Mouse (Mus musculus) megakaryocyte, embryonic 14.5 days (primary cell): ENCODE data around the gene Katnbl1.

Experiments
- FLI1 ChIP-seq: IDR thresholded peaks from 2 replicates; pipeline ENCODE4 v1.6.1; 2012; ENCODE audit warnings: low read length, inconsistent platforms, mixed read lengths
- GATA1 ChIP-seq: IDR thresholded peaks from 3 replicates; pipeline ENCODE4 v1.6.1; 2012; ENCODE audit warnings: mixed read lengths, low read length, inconsistent platforms, borderline replicate concordance

DNA sequence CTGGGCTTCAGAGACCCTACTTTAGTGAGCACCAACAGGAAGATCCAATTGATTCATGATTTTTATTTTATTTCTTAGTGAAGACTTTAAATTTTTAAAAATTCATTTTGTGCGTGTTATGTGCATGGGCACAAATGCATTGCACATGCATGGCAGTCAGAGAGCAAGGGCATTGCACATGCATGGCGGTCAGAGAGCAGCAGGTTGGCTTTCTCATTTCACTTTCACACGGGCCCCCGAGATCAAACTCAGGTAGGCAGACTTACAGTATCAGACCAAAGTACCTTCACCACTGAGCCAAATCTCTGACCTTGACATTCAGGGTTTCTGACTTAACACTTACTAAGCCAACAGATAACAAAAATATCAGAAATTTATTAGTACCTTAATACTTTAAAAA lies 50.7 kb downstream of the Katnbl1 start:
- no peak for TF ChIP-seq GATA1
- TF ChIP-seq FLI1 = no peak
